Mouse (Mus musculus) limb, embryonic 14.5 days (tissue): ENCODE measurements around the gene Slc25a34. TPM values are rescaled to one million over a fixed set of nuclear protein-coding genes. Genes with fewer than 3 reads are reported as not detected.

Experiments used
- ATAC-seq: fragments of 200-750 bp; cut with Nextera tagmentation; 2 replicates; pipeline ENCODE4 v1.8.0; 2017; ENCODE audit warnings: low read depth, moderate number of reproducible peaks, moderate TSS enrichment; ENCODE audit not compliant: low FRiP score
- DNase-seq: peaks from one replicate; pipeline ENCODE4 v3.0.0-alpha.2; 2015; ENCODE audit warnings: low spot score
- H3K27ac ChIP-seq: fragments of 300-500 bp; sonication (generic); replicated peaks from 2 replicates; pipeline ENCODE4 v1.5.1; 2014; ENCODE audit warnings: low read depth, mild to moderate bottlenecking, low read length, moderate library complexity, mixed read lengths
- H3K27me3 ChIP-seq: fragments of 300-500 bp; sonication (generic); 2 replicates; pipeline ENCODE4 v1.6.1; 2014; ENCODE audit warnings: low read length, mixed read lengths; ENCODE audit not compliant: control insufficient read depth, insufficient read depth
- H3K36me3 ChIP-seq: fragments of 300-500 bp; sonication (generic); 2 replicates; pipeline ENCODE4 v1.6.1; 2014; ENCODE audit warnings: mild to moderate bottlenecking, low read length, moderate library complexity, mixed read lengths; ENCODE audit not compliant: control insufficient read depth, insufficient read depth
- H3K4me1 ChIP-seq: fragments of 300-500 bp; sonication (generic); 2 replicates; pipeline ENCODE4 v1.6.1; 2014; ENCODE audit warnings: antibody characterized with exemption, low read length, mixed read lengths; ENCODE audit not compliant: control insufficient read depth, insufficient read depth
- H3K4me2 ChIP-seq: fragments of 300-500 bp; sonication (generic); replicated peaks from 2 replicates; pipeline ENCODE4 v1.6.1; 2014; ENCODE audit warnings: low read depth, mild to moderate bottlenecking, low read length, moderate library complexity; ENCODE audit not compliant: severe bottlenecking
- H3K4me3 ChIP-seq: fragments of 300-500 bp; sonication (generic); replicated peaks from 2 replicates; pipeline ENCODE4 v1.5.1; 2014; ENCODE audit warnings: low read length
- H3K9ac ChIP-seq: fragments of 300-500 bp; sonication (generic); 2 replicates; pipeline ENCODE4 v1.6.1; 2014; ENCODE audit warnings: mild to moderate bottlenecking, low read depth, low read length, moderate library complexity; ENCODE audit not compliant: severe bottlenecking
- H3K9me3 ChIP-seq: fragments of 300-500 bp; sonication (generic); 2 replicates; pipeline ENCODE4 v1.6.1; 2016; ENCODE audit warnings: low read length; ENCODE audit not compliant: control insufficient read depth
- POLR2A ChIP-seq: fragments of 200-500 bp; IDR thresholded peaks from 2 replicates; pipeline ENCODE4 v1.8.0; 2012; ENCODE audit warnings: inconsistent platforms, mild to moderate bottlenecking, moderate library complexity, borderline replicate concordance; ENCODE audit not compliant: insufficient read depth, insufficient read length; ENCODE audit errors: extremely low read depth
- WGBS: fragments of 180-500 bp; shearing (Covaris S2); extraction: QIAGEN DNeasy Blood & Tissue Kit; methylation state at CpG from one replicate; pipeline ENCODE4 v1.1.7; 2014; 5-methylcytosine and 5-hydroxymethylcytosine counted together
- polyA plus RNA-seq, 2 experiments: library from polyadenylated mRNA; depleted of rRNA in 1 of 2; stranded (reverse) in 1 of 2; unstranded in 1 of 2; fragments of >200 nt; fragmentation: Nextera tagmentation in 1 of 2; extraction: Ambion mirVana in 1 of 2; gene quantifications; 2 replicates each; pipeline versions ENCODE4 v1.2.1 to v1.2.3; 2012 to 2014

The Slc25a34 gene
- polyA plus RNA-seq, 2 experiments = 0.16 TPM; not detected in 1

DNA sequence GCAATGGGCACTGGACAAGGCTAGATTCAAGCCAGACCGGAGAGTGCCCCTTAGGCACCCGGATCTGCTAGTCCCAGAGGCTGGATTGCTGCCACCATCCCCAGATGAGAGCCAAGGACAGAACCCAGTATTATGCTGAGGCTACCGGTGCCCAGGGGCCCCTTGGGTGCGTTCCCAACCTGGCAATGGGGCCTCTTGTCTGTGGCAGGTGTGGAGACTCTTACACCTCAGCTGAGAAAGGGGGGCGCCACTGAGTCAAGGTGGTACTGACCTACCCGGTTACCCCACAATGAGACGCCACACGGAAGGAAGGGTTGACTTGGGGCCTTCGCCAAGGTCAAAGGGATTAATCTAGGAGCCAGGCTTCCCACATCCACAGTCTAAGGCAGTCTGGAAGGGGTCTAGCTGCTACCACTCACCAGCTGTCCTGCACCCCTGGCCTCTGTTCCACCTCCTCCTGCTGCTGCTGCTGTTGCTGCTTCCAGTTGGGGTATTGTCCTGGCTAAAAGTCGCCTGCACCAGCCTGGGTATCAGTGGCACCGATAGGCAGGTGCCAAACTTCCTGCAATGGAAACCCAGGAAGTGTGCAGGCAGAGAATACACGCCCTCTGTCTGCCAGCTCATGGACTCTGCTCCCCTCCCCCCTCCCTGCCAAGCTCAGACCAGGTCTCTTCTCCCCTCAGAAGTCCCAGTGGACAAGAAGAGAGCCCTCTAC lies 22.3 kb downstream of the Slc25a34 start:
- Histone ChIP-seq H3K36me3 (no peaks in the 10 kb centered on the region), H3K9ac (no peak overlapping the region), H3K4me2 (no peak overlapping the region), H3K9me3 (no peaks in the 10 kb centered on the region), H3K27me3 (no peaks in the 10 kb centered on the region), H3K27ac (peak overlapping the region; percentile 26; the same call in 1 of the 2 replicates), H3K4me3 (no peak overlapping the region), H3K4me1 (peaks cover 23% of the 10 kb centered on the region; the same call in 1 of the 2 replicates)
- WGBS = 80% methylated on average over 12 of the region's 12 CpGs
- DNase-seq = no peak
- TF ChIP-seq POLR2A = no peak
- ATAC-seq = no peak

- DNase-seq = no peak
Measured at GRCm38 (mm10) chr4:141600364-141600763, 23.3 kb downstream of the Slc25a34 start.

DNA sequence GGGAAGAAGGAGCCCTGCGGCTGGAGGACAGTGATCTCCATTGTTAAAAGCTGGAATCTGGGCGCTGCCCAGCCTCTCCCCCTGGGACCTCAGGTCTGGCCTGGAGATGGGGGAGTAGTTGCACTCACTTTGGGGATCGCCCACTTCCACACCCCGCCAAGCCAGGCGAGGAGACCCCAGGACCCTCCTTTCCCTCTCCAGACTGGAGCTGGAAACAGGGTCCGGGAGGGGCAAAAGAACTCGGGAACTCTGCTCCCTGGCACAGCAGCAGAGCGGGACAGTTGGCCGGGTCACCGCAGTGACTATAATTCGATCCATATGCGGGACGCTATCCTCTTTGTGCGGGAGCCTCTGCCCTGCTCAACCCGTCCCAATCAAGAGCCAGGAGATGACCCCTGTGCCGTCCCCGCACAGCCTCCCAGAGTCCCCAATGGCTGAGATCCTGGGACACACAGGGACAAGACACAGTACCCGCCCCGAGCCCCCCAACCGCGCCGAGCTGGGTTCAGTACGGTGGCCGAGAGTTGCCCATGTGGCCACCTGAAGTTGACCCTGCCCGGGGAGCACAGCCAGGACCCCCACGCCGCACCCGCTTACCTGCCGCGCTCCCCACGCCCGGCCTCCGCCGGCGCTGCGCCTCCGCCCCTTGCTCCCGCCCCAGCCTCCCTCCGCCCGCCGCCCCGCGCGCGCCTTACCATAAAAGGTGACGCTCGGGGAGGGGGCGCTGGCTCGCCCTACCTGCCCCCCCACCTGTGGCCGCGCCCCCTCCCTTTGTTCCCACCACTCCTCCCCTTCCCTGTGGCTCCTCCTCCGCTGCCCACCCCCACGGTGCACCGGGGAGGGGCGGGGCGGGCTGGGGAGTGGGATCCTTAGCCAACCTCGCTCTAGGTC lies 24.1 kb downstream of the Slc25a34 start:
- Histone ChIP-seq H3K27me3 (no peaks in the 10 kb centered on the region), H3K4me3 (peak overlapping the region; percentile 69), H3K36me3 (peaks cover 11% of the 10 kb centered on the region; the same call in 1 of the 2 replicates), H3K27ac (peak overlapping the region; percentile 74), H3K9ac (peak overlapping the region; percentile 73), H3K9me3 (no peaks in the 10 kb centered on the region), H3K4me2 (peak overlapping the region; percentile 94), H3K4me1 (peaks cover 23% of the 10 kb centered on the region; the same call in 1 of the 2 replicates)
- 0 out of 2 replicates have a peak, but pooled peaks have one; percentile 66 for TF ChIP-seq POLR2A
- ATAC-seq (peak; percentile 45), DNase-seq (peak; percentile 65)
- WGBS = 1% methylated on average over 34 of the region's 57 CpGs

More at GRCm38 (mm10) chr4:141600364-141600763, 23.3 kb downstream of the Slc25a34 start:
- H3K9me3 ChIP-seq = no peaks in the 10 kb centered on the region
- TF ChIP-seq POLR2A = no peak
- 25% methylated on average over 6 of the region's 6 CpGs for WGBS
- peaks cover 23% of the 10 kb centered on the region; the same call in 1 of the 2 replicates for H3K4me1 ChIP-seq
- H3K27ac ChIP-seq = peak overlapping the region; percentile 74
- H3K27me3 ChIP-seq = no peaks in the 10 kb centered on the region
- no peak overlapping the region for H3K4me2 ChIP-seq
- H3K36me3 ChIP-seq = peaks cover 4% of the 10 kb centered on the region; the same call in 1 of the 2 replicates
- peak overlapping the region; percentile 69; the same call in 1 of the 2 replicates for H3K4me3 ChIP-seq
- no peak for ATAC-seq
- H3K9ac ChIP-seq = no peak overlapping the region

- Histone ChIP-seq H3K4me1 (peaks cover 17% of the 10 kb centered on the region; the same call in 1 of the 2 replicates), H3K9me3 (no peaks in the 10 kb centered on the region), H3K4me3 (peak overlapping the region; percentile 69), H3K27ac (peak overlapping the region; percentile 74), H3K9ac (peak overlapping the region; percentile 73), H3K36me3 (peaks cover 17% of the 10 kb centered on the region; the same call in 1 of the 2 replicates), H3K27me3 (no peaks in the 10 kb centered on the region), H3K4me2 (peak overlapping the region; percentile 94)
- no peak for ATAC-seq
- DNase-seq = no peak
- WGBS = 1% methylated on average over 9 of the region's 9 CpGs
- TF ChIP-seq POLR2A = no peak
Measured at GRCm38 (mm10) chr4:141598894-141599250, 24.7 kb downstream of the Slc25a34 start.
